Mouse (Mus musculus) stomach, postnatal 0 days (tissue): Measurements from ENCODE around the gene Vwf.

Source experiments
- CTCF ChIP-seq: IDR thresholded peaks from 2 replicates; pipeline ENCODE4 v1.5.1; 2016; ENCODE audit warnings: antibody characterized with exemption, low read depth, mild to moderate bottlenecking, moderate library complexity
- EP300 ChIP-seq: optimal IDR thresholded peaks from 2 replicates; pipeline ENCODE3; 2016; ENCODE audit warnings: antibody characterized with exemption

GRCm38 (mm10) chr6:125561521-125561920, 14.9 kb downstream of the Vwf start:
- TF ChIP-seq EP300: no peak
- TF ChIP-seq CTCF: no peak
